Mouse (Mus musculus): ENCODE data around the gene Gm20683.

DNA sequence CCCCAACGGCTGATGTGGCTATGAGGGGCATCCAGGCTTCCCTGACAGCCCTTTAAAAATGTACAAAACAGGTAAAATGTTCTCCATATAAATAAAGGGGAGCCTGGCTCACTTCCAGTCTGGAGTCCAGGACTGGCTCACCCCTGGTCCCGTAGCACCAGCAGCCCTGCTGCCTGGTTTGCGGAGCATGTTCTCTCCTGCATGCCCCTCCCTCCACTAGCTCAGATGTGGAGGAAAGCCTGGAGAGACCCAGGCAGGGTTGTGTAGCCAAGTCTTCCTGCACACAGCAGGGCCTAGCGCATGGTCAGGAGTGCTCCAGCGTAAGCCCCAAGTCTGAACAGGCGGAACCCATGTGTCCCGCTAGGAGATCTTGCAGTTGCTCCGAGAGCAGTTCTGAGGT is 41.7 kb upstream of the Gm20683 start:
- TF ChIP-seq CTCF (IDR thresholded peaks at IDR 0.05; ENCODE audit: control insufficient read depth, insufficient read depth, low read length): no peak
- no peak for TF ChIP-seq POLR2A (IDR thresholded peaks at IDR 0.05; ENCODE audit: borderline replicate concordance, control insufficient read depth, low read depth, low read length)
